Mouse (Mus musculus) gonadal fat pad, adult 2 months (tissue): ENCODE data around the gene Hdac9. TPM values are rescaled to one million over a fixed set of nuclear protein-coding genes. Genes with fewer than 3 reads are reported as not detected.

Source experiments
- DNase-seq: peaks from one replicate; pipeline ENCODE4 v3.0.0-alpha.2; 2012; ENCODE audit warnings: low read depth
- polyA plus RNA-seq: library from polyadenylated mRNA; depleted of rRNA; stranded (reverse); fragments of >200 nt; gene quantifications from 2 replicates; pipeline ENCODE4 v1.2.3, GENCODE M21; 2012

Hdac9 gene
- polyA plus RNA-seq, 1 experiment = 4.5 TPM

DNA sequence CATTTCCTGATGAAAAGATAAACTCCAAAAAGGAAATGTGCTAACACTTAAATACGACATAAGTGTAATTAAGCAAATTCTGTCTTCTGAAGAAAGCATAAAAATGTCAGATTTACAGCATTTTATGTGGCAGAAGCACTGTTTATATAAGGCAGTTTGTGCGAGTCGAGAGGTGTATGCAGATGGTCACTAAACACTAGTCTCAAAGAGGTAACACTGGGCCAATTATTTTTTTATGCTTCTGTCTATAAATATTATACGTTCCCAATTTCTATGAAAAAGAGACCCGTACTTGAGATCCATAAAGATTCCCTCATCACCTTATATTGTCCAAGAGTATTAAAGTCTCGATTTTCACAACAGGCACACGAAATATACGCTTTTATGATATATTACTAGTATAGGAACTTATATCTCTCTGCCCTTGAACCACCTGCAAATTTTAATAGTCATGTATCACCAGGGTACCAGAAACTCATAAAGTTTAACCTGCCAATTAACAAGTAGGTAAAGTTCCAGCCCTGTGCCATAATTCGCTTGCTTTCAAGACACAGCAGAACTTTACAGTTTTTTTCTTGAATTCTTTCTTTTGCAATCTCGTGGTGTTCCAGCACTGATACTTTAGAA is 322.6 kb downstream of the Hdac9 start:
- no peak for DNase-seq

DNA sequence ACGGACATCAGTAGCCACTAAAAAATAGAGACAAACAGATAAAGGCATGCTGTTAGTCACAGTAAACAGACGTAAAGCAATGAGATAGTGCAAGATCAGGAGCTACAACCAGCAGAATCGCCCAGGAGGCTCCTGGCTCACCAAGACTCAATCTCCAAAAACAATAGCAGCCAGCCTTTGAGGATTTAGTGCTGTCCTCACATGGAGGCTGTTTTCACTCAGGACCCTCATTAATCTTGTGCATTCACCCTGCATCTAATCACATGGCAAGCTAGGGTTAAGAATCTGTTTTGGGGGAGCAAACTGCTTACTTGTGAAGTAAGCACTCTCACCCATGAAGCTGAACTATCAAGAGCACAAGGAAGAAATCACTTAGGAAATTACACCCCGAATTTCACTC is 329.7 kb downstream of the Hdac9 start:
- no peak for DNase-seq

DNA sequence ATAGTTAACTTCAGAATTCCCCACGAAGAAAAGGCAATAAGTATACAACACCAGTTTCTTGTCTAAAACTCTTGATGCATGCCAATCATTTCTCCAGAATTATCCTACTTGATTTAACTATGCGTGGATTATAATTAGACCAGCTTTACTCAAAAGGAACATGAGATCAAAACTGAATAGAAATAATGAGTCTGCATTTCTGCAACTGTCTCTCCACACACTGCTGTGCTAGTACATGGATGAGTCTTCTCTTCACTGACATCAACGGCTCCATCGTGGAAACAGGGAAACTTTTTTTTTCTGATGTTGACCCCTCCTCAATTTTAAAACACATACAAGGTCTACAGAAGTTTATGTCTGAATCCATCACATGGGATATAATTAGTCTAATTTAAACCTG is 334.4 kb downstream of the Hdac9 start:
- DNase-seq = no peak

DNA sequence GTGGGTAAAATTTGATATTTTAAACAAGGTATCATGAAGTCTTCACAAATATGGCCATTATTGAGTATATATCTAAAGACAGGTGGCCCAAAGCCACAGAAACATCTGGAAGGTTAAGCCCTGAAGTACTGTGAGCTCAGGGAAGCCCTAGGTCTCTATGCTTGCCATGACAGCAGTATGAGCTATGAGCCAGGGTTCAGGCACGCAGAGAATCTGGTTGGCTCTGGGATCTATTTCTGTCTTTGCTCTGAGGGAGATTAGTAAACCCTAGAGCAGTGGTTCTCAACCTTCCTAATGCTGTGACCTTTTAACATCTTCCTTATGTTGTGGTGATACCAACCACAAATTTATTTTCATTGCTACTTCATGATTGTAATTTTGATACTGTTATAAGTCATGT is 337.7 kb downstream of the Hdac9 start:
- no peak for DNase-seq

DNA sequence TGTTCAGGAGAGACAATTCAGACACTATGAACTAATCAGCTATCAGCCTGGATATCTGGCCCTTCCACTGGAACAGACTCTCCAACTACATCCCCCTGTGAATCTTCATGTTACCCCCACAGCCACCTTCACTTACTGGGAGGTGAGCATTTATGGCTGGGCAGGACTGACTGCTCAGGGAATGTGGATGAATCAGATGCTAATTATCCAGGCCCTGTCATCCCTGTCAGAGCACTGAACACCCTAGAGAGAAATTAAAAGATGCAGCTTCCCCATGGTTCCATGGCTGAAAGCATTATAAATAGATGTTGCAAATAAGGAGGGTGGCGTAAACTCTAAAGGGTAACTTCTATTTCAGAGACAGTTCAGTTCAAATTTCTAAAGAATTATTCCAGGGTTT is 345.8 kb downstream of the Hdac9 start:
- DNase-seq = no peak

DNA sequence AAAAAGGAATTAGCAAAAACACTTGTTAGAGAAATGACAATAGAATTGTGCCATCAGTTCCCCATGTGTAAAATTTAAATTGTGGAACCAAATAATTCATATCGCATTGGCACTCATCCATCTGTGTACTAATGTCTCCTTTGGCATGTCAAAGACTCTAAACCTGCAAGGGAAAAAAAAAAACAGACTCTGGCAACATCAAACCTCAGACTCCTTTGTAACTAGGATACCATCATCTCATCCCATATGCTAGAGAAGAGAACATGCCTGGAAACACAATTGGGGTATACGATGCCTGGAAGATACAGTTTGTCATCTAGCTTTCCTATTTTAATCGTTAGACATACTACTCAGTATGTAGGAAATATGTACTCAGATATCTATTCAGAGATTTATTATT is 347.4 kb downstream of the Hdac9 start:
- DNase-seq = no peak

DNA sequence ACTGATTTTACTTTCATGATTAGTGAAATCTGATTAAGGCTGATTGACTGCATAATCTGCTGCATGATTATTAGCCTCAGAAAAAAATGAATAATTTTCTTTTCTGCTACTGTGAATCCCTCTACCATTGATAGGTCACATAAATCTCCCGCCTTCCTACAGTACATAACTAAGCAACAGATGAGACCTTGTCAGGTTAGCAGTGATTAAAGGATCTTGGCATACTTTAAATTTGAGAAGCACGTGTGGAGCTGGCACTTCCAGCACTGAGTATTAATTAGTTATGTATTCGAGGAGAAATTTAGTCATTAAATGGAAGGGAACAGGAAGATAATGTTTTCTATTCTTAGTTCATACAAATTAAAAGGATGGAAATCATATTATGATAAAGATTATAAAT is 347.8 kb downstream of the Hdac9 start:
- no peak for DNase-seq

DNA sequence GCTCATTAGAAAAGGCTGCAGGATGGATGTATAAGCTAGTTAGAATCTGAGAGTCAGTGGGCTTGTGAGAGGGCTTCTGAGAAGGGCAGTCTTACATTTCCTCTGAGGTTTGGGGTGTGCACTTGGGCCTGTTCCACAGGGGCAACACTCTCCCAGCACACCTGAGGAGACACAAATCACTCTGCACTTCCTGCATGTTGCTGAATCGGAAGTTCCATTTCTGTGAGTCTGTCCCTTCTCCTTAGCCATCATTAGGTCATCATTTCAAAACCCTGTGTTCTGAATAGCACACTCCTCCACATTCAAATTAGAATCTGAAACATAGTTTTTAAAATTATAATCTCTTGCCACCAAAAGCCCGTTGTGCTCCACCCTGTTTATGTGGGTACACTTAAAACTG is 354.6 kb downstream of the Hdac9 start:
- DNase-seq = no peak

DNA sequence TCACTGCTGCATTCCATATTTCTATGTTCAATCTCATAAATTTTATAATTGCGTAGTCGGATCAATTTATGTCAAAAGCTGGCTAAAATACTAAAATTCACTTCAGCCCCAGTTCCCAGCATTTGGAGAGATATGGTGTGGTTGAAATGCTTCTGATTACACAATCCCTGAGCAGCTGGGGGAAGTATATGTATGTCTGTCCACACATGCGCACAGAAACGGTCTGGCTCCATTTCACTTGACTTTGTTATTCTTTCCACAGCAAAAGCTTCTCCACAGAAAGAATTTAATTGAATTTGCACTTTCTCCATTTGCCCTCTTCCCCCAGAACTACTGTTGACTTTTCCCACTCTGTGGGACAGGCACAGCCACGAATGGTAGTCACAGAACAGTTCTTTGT is 357.9 kb downstream of the Hdac9 start:
- DNase-seq = no peak

DNA sequence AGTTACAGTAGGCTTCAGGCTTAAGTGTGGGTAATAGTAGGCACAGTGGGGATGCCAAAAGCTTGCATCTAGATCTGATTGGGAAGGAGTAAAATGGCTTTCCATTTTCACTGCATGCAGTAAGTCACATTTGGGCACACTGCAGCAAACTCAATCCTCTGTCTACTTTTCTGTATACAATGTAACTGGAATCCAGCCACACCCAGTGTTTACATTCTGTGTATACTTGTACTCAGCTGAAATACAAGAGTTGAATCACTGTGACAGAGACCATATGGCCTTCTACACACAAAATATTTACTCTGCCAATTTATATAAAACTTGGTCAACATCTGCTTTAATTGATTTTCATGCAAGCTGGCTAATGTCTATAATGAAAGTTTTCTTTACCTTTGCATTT is 362.1 kb downstream of the Hdac9 start:
- DNase-seq = no peak

DNA sequence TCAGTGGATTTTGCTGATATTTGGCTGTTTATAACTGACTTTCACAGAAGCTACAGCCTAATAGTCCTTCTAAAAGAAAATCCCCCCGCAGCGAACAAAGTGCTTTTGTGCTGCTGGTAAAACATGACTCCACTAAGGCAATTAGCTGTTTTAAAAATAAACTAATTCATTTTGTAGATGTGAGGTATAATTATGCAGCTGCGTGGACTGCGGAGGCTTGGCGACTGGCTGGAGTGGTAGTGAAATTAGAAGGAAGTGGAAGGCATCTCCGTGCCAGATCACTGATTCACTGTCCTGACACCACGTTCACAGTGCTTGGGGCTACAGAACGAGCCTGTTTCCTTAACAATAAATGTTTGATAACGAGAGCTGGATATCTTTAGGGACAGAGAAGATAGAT is 366.6 kb downstream of the Hdac9 start:
- DNase-seq = no peak

DNA sequence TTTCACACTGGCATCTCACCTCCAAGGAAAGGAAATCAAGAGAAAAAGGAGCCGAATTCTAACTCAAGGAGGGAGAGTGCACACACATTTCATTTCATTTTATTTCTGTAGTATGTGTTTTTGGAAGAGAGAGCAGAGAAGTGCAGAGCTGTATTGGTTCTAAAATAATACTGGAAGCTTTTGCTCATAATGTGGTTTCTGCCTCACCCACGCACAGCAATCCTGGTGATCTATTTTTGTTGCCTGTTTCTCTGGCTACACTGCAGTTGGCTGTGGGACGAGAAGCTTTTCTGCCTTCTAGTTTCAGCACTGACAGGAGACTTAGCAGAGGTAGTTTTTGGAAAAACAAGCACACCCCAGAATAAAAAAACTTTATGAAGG is 387.7 kb downstream of the Hdac9 start:
- no peak for DNase-seq

DNA sequence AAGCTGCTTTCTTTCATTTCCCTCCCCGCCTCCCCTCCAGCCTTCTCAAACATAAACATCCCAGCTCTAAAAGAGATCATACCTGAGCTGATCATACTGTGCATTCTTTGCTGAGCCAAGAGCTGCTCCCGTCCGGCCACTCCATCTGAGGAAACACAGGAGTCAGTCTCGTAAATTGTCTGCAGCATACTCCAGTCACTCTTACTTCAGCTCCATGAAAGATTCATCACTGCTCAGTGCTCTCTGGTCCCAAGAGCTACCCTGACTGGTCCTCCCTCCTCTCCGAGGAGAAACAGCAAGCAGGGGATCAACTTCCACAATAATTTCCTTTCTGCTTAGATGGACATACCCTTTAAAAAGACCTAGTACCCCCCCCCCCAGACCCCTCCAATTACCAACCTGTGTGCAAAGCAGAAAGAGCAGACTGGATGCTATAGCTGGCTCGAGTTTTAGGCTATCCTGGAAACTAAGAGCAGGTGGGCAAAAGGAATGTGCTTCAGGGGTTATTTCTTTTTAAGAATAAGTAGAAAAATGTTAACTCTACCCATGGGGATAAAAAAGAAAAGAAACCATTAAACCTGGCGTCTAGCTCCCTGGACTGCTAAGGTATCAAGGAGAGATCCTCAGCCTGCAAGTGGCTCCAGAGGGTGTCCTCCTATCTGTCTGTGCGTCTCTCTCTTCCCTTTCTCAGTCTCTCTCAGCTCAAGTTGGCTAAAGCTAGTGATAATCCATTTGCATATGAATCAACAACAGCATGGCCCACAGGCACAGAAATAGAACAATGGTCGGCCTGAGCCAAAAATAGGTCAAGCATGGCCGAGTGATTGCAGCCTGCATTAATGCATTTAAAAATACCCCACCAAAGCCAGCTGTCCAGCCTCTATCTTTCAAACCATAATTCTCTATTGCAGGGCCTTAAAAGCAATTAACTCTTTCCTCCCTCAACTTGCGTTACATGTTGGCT is 388.4 kb downstream of the Hdac9 start:
- DNase-seq = no peak

DNA sequence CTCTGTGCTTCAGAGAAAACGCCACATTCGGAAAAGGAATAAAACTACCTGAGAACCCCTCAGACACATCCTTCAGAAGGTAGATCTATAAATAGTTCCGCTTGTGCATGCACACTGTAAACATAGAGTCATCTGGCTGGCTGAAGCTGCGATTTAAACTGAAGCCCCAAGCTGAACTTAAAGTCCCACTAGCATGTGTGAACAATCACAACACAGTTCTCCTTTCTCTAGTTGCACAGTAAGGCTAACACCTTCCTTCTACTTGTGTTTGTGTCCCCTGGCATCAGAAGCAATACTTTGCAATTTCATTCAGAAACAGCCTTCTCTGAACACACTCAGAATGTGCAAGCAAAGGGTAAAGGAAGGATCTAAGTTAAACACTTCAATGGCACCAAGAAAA is 389.1 kb downstream of the Hdac9 start:
- DNase-seq = no peak

DNA sequence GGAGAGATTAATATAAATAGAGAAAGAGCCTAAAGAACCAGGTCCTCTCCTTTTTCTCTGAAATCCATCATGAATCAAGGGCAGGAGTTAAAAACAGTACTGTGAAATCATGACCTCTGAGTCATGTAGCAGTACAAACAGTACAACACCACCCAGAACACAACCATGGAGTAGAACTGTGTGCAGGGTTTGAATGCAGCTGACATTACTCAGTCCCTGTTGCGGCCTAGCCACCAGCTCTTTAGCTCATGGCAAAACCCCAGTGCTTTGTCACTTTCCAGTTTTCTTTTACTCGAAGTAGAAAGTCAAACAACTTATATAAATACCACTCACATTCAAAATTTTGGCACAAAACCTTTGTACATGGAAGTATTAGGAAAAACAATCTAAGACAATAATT is 395.4 kb downstream of the Hdac9 start:
- no peak for DNase-seq

DNA sequence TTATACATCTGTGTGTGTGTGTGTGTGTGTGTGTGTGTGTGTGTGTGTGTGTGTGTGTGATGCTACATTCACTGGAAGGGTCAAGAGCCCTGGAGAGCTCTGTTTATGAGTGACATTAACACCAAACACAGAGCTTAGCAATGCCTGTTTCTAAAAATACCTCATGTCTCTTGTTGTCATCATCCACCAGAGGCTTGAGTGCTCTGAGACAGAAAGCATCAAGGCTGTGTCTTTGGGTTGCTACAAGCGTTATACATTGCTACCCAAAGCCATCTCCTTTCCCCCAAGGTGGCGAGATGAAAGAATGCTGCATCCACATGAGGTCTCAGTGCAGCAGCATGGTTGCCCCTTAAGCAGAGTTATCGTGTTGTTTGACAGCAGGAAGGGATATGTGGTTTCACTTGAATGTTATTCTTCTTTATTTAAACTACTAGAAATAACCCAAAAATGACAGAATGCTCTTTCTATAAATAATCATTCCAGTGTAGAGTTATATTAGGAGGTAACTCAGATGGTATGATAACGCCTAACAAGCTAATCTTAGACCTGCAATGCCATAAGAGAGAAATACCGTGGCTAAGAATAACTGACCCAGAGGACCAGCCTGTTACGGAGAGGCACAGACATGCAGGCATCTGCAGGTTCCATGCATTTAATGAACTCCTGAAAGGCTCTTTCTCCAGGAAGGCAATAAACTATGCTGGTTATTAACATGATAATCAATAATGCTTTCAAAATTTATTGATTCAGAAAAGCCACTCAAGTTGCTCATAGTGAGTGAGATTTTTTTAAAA is 399.9 kb downstream of the Hdac9 start:
- no peak for DNase-seq

DNA sequence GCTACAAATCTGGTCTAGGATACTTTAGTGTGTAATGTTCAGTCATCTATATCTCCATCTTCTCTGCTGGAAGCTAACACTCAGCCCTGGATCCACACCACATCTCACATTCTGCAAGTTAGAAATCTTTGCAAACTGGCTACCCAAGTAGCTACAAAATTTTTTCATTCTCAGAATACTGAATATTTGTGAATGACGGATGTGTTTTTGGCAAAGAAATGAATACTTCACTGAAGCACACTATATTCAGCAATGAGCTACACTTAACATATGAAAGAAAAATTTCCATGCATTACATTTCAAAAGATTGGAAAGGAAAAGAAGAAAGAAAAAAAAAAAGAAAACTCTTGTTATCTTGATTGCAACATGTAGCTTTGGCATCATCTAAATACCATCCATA is 410.6 kb downstream of the Hdac9 start:
- no peak for DNase-seq

DNA sequence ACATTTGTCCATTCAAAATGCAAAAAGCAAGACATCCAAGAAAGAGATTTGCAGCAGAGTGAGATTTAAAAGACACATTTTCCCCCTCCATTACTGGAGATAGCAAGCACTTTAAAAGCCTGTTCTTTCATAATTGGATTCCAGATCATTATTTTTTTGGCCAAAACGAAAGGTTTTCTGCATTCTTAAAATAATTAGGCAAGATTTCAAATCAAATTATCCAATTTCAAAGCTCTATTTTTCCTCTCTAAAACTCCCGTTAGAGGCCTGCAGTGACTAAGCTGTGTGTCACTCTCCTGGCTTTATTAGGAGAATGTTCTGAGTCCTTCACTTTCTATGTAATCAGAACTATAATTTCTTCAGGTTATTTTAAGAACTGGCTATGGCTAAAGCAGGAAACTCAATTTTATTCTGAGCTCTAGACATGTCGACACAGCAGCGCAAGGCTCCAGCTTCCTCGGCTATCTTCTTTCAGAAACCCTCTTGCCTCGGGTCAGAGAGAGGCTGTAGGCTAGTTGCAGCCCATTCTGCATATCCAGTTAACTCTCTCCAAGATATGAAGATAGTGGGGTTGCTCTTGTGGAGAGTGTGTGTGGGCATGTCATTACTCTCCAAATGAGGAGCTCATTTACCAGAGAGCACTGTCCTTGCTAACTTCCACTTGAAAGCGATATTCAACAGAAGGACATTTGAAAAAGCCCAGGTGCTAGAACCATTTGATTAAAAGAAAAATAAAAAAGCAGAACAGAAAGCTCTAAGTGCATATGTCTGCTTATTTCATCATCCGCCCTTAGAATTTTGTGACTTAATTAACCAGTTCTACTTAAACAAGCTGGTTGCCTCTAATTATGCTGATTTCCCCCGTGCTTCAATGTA is 417.9 kb downstream of the Hdac9 start:
- DNase-seq = no peak

DNA sequence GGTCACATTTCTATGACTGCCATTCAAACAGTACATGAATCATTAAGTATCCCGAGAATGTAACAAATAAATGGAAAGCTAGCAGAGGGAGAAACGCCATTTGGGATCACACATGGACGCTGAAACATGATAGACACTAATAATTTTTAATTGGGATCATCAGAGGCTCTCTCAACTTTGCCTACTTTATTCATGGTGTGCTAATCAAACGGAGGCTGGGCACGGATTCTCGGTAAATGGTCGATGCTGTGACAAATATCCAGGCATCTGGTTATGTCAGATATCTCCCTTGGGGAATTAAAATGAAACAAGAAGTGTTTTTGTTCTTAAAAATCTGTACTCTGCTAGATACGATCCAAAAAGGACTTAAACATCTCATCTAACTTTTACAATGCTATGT is 418.6 kb downstream of the Hdac9 start:
- DNase-seq = no peak

DNA sequence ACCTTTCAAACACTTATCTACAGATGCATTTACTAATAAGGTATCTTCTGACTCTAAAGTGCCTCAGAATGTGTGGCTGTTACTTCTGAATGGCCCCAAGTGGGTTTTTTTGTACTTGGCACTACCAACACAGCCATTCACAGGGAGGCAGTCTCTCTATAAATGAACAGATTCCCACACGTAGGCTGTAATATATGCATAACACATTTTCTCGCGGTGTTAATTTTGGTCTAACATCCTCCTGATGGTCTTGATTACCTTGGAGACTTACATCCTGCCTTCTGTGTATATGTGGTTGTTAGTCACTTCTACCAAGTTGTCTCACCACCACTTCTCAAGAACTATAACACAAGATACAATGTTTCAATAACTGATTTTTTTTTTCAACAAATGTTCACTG is 419.2 kb downstream of the Hdac9 start:
- no peak for DNase-seq

DNA sequence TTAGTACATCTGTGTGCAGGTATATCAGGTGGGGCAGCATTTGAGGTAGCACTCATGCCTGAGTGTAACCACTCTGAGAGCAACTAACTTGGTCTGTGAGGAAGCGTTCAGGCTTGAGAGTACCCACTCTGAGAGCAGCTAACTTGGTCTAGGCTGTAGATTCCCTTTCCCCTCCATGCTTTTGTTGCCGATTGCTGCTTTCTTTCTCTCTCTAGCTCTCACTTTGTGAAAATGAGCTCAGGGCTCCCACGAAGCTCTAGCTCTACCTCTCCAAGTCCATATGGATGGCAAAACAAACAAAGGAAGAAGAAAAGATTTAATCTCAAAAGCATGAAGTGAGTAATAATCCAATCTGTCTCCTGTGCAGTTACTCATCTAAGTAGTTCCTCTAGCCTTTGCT is 421.0 kb downstream of the Hdac9 start:
- no peak for DNase-seq

DNA sequence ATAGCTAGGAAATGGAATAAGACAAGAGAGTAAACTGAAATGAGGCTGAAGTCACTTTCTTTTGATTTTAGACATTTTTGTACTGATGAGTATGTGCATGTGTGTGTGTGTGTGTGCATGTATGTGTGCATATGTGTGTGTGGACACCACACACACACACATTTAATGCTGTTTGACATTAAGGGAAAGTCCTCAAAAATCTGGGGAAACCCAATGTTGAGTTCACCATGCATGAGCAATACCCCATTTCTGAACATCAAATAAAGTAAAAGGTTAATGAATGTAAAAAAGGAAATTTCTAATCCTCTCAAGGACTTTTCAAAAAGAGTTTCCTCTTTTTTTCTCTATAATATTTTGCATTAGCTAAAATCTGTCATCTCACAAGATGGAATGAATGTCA is 427.3 kb downstream of the Hdac9 start:
- no peak for DNase-seq
